Mouse (Mus musculus) layer of hippocampus, adult 2 months (tissue): ENCODE data around the gene Opcml. TPM values are rescaled to one million over a fixed set of nuclear protein-coding genes. Genes with fewer than 3 reads are reported as not detected.

ENCODE experiments used
- DNase-seq, 2 experiments: peaks; one replicate each; pipeline ENCODE4 v3.0.0; 2022; ENCODE audit warnings: low spot score in 2 of 2
- H3K27ac ChIP-seq: fragments of 200-600 bp; 2 replicates; pipeline ENCODE4 v1.8.1; 2022
- H3K4me3 ChIP-seq: fragments of 200-600 bp; 2 replicates; pipeline ENCODE4 v1.8.1; 2022; ENCODE audit warnings: mild to moderate bottlenecking
- CTCF ChIP-seq: fragments of 200-600 bp; conservative IDR thresholded peaks from 2 replicates; pipeline ENCODE4 v1.8.1; 2022; ENCODE audit warnings: antibody characterized with exemption, mild to moderate bottlenecking, moderate library complexity
- total RNA-seq, 2 experiments: library from RNA; stranded (reverse); gene quantifications; 2 replicates each; pipeline ENCODE4 v1.2.3; 2021

Gene Opcml
- total RNA-seq, 2 experiments from 2014 or later: 252 to 259 TPM

- no peak for DNase-seq
- H3K27ac ChIP-seq: no peak overlapping the region
- no peak for TF ChIP-seq CTCF
- H3K4me3 ChIP-seq: no peak overlapping the region
These were observed 11.2 kb downstream of the Opcml start for GRCm38 (mm10) chr9:27801807-27802206.

GRCm38 (mm10) chr9:27802379-27802778 lies 11.8 kb downstream of the Opcml start:
- DNase-seq: no peak
- TF ChIP-seq CTCF: no peak
- Histone ChIP-seq H3K27ac (no peak overlapping the region), H3K4me3 (no peak overlapping the region)

DNA sequence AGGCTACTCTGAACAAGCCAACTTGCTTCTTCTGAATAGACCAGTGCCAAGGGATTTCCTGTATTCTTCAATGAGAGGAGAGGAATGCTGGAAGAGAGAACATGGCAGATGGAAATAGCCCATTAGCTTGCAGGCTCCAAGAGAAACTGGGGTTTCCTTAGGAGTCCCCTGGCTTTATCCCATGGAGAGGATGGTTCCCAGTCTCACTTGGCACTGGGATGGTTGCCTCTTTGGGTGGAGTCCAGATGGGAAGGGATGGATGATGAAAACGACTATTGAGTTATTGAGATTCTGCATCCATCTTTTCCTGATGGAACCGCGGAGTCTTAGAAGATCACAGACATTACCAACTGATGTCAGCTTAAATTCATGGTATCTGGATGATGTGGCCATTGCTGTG lies 13.9 kb downstream of the Opcml start:
- H3K4me3 ChIP-seq: no peak overlapping the region
- TF ChIP-seq CTCF: no peak
- no peak overlapping the region for H3K27ac ChIP-seq
- no peak for DNase-seq

DNA sequence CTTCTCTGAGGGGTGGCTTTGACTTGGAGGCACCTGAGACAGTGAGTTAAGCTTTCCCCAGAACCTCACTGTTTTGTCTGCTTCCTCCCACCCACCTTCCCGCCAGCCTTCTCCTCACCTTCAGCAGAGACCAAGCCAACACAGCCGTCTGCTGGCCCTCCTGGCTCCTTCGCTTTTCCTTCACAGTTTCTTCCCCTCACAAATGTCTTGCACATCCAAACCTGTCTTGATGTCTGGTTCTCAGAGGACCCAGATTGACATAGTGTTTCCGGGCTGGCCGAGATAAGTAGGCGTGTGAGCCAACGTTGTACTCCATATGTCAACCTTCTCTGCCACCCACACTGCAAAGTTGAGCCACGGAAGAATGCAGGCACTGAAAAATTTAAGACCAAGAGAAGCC lies 19.2 kb downstream of the Opcml start:
- no peak for TF ChIP-seq CTCF
- H3K27ac ChIP-seq: peak overlapping the region; percentile 36; the same call in 1 of the 2 replicates
- peak in 1 of 2 experiments; percentile 48 for DNase-seq

DNA sequence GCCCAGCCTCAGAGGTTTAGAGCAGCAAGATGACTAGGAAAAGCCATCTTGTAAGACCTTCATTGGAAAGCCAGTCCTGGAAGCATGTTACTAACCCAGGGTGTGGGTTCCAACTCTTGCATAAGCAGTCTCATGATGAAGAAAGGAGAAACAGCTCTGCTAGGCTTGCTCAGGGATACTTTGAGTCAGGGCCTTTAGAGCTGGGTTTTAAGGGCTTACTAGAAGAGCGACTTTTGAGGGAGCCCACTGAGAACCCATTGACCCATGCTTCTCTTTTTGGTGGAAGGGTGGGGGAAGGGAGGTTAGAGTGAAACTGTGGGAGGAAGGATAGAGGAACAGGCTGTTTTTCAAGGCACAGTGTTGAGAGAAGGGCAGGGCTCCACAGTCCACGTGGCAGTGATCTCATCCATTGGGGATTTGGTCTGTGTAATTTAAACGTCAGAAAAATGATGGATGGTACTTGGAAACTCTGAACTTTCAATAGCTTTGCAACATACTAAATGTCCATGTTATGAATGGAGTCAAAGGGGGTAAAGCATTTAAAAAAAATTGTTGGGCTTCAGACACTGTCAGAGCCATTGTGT lies 22.7 kb downstream of the Opcml start:
- Histone ChIP-seq H3K4me3 (no peak overlapping the region), H3K27ac (no peak overlapping the region)
- TF ChIP-seq CTCF: no peak
- no peak for DNase-seq

More for the DNA sequence above, 19.2 kb downstream of the Opcml start:
- no peak overlapping the region for H3K4me3 ChIP-seq

DNA sequence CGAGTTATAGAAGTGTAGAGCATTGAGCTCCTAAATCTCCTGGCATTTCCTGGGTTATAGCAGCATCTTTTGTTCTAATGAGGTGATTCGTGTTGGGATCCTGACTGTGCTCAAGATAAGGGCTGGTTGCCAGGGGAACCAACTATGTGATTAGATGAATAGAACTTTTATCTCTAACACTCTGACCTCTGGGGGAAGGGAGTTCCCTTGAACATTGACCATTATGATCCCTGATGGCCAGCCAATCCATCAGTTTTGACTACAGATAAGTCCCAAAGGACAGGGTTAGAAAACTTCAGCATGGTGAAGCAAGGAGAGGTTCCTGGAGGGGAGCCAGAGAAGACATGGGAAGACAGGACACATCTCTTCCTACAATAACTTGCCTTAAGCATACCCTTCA lies 23.6 kb downstream of the Opcml start:
- DNase-seq: no peak
- no peak for TF ChIP-seq CTCF
- Histone ChIP-seq H3K27ac (no peak overlapping the region), H3K4me3 (no peak overlapping the region)

- Histone ChIP-seq H3K4me3 (no peak overlapping the region), H3K27ac (no peak overlapping the region)
- TF ChIP-seq CTCF: no peak
- DNase-seq: no peak
These were observed 30.6 kb downstream of the Opcml start for GRCm38 (mm10) chr9:27821197-27821596.

DNA sequence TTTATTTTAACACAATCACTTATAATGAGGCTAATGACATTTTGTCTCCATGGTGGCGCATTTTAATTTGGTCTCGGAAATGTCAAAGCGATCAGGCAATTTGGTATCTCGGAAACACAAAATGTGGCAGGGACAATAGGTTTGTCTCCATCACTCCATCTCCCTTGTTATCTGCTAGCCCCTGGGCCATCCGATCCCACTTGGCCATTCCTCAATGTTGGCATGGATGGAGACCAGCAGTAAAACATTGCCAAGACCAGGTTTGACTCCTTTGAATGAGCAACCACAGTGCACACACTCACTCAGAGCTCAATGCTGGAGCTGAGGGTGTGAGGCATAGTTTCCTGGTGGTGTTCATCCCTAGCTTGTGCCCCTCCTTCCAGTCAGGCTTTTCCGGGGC lies 32.1 kb downstream of the Opcml start:
- TF ChIP-seq CTCF: no peak

GRCm38 (mm10) chr9:27824424-27824823 lies 33.8 kb downstream of the Opcml start:
- no peak for DNase-seq
- H3K27ac ChIP-seq: no peak overlapping the region
- no peak overlapping the region for H3K4me3 ChIP-seq
- TF ChIP-seq CTCF: no peak

More for the DNA sequence above, 32.1 kb downstream of the Opcml start:
- Histone ChIP-seq H3K27ac (peak overlapping the region; percentile 43; the same call in 1 of the 2 replicates), H3K4me3 (no peak overlapping the region)
- no peak for DNase-seq

DNA sequence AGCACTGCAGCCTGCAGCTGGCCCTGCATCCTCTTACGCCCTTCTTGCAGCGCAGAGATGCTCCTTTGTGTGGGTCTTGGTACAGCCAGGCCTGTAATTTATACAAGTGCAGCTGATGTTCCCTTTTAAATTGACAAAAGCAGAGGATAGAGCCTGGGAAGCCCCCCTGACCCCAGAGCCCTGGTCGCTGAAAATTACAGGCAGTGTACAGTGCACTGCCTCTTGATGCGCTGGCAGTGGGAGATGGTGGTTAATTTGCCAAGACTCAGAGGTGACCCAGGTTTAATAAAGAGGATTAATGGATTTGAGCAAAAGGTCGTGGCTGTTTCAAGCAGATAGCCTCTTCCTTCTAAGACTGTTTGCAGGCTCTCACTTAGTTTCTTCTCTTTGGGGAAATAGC lies 39.9 kb downstream of the Opcml start:
- Histone ChIP-seq H3K27ac (no peak overlapping the region), H3K4me3 (no peak overlapping the region)
- no peak for TF ChIP-seq CTCF
- no peak for DNase-seq

DNA sequence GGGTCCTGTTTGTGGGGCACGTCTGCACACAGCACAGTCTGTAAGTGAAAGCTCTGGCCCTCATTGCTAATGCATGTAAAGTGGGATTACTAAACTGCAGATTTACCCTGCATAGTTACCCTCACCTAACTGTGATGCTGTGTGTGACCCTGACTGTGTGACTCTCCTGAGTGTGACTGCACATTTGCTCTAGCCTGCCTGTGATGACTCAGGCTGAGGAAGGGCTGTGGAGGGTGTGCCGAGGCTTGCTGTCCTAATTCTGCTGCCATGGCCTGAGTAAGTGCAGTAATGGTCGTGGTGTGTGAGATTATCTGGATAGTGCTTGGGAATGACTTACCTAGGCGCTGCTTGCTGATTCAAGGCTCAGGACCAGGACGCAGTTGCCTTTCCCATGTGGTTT lies 52.2 kb downstream of the Opcml start:
- Histone ChIP-seq H3K27ac (no peak overlapping the region), H3K4me3 (no peak overlapping the region)
- no peak for TF ChIP-seq CTCF
- DNase-seq: no peak

- TF ChIP-seq CTCF: no peak
- no peak overlapping the region for H3K4me3 ChIP-seq
- DNase-seq: no peak
- no peak overlapping the region for H3K27ac ChIP-seq
These were observed 81.0 kb downstream of the Opcml start for GRCm38 (mm10) chr9:27871624-27872023.

- H3K27ac ChIP-seq: no peak overlapping the region
These were observed 99.1 kb downstream of the Opcml start for GRCm38 (mm10) chr9:27889636-27890035.

DNA sequence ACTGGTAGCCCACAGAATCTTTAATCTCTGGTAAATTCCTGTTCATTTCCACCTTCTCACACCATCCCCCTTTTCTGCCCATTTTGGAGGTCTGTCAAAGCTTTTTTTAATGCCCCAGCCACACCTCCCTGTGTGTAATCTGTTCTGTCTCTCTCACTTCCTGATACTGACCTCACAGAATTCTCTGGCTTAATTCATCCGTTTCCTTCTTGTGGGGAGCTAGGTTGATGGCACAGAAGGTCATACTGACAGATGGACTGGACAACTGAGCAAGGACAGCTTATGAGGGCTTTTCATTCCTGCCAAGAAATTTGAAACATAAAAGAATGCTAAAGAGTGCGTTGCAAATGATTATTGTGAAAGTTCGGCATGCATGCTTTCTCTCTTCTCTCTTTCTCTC lies 126.7 kb downstream of the Opcml start:
- no peak for TF ChIP-seq CTCF
- DNase-seq: no peak
- no peak overlapping the region for H3K27ac ChIP-seq
- H3K4me3 ChIP-seq: no peak overlapping the region

More at GRCm38 (mm10) chr9:27889636-27890035, 99.1 kb downstream of the Opcml start:
- no peak for DNase-seq
- no peak overlapping the region for H3K4me3 ChIP-seq
- no peak for TF ChIP-seq CTCF
